Mouse (Mus musculus): ENCODE results near the gene Cbfa2t3.

The Cbfa2t3 gene

GRCm38 (mm10) chr8:122718711-122719499 is 20.0 kb upstream of the Cbfa2t3 start:
- in situ Hi-C loops (cut with MboI, MseI): no loop called here

GRCm38 (mm10) chr8:122717869-122718509 is 19.1 kb upstream of the Cbfa2t3 start:
- in situ Hi-C loops (cut with MboI, MseI): no loop called here

DNA sequence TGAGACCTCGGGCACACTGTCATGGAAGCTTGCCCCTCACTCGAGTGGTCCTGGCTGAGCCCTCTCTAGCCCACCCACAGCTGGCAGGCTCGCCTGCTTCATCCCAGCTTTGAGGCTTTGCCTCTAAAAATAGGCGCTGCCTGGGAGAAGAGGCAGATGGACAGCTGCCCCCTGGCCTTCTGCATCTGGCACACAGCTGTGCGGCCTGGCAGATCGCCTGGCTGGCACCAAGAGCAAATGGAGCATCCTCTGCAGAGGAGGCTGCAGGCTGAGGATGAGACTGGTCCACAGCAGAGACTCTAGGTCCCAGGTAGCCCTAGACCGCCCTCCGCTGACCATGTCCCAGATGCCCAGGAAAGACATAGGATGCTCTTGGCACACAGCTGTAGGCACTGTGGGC is 17.7 kb upstream of the Cbfa2t3 start:
- in situ Hi-C loops (cut with MboI, MseI): no loop called here

GRCm38 (mm10) chr8:122713157-122713518 is 14.2 kb upstream of the Cbfa2t3 start:
- in situ Hi-C loops (cut with MboI, MseI): no loop called here

DNA sequence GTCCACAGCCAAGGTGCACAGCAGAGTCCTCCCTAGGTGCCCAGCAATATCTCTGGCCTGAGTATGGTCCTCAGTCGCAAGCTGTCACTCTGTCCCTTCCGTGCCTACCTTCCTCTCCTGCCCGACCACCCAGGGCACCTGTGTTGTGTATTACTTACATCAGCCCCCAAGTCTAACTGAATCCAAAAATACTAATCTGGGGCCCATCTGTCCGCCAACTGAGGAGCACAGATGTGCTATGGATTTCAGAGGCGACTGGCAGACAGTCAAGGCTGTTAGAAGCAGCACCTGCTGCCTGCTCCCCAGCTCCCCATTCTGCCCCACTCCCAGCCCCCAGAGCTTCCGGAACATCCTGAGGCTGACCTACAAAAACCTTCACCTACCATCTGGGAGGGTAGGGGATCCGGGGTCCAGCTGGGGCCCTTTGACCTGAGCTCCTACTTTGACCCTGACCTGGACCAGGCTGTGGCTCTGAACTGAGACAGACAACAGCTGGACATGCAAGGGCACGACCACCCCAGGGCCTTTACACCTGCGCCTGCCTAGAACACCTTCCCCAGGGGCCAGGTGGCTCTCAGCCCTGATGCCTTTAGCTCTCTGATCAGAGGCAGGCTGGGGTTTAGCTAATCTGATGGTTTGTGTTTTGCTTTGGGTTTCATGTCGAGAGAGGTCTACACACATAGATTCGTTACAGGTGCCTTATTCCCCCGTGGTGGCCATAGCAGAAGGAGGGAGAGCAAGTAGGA is 13.7 kb upstream of the Cbfa2t3 start:
- in situ Hi-C loops (cut with MboI, MseI): no loop called here

DNA sequence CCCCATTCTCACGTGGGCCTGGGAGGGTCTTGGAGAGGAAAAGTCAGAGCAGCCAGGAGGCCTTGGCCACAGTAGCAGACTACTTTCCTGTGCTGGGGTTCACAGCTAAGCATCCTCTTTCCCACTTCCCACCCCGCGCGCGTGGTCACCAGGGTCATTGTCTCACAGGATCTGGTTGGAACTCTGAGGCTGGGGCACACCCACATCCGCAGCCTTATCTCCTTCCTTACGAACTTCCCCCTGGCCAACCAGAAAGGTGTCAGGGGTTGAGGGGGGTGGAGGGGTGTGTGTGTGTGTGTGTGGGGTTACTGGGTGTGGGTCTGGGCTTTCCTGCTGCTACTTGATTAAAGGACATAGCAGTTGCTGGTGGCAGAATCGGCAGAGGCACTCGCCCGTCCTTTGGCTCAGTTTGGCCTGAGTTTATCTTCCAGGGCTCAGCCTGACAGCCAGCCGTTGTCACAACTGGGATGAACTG is 13.0 kb upstream of the Cbfa2t3 start:
- in situ Hi-C loops (cut with MboI, MseI): no loop called here

GRCm38 (mm10) chr8:122711480-122711879 is 12.6 kb upstream of the Cbfa2t3 start:
- in situ Hi-C loops (cut with MboI, MseI): no loop called here

DNA sequence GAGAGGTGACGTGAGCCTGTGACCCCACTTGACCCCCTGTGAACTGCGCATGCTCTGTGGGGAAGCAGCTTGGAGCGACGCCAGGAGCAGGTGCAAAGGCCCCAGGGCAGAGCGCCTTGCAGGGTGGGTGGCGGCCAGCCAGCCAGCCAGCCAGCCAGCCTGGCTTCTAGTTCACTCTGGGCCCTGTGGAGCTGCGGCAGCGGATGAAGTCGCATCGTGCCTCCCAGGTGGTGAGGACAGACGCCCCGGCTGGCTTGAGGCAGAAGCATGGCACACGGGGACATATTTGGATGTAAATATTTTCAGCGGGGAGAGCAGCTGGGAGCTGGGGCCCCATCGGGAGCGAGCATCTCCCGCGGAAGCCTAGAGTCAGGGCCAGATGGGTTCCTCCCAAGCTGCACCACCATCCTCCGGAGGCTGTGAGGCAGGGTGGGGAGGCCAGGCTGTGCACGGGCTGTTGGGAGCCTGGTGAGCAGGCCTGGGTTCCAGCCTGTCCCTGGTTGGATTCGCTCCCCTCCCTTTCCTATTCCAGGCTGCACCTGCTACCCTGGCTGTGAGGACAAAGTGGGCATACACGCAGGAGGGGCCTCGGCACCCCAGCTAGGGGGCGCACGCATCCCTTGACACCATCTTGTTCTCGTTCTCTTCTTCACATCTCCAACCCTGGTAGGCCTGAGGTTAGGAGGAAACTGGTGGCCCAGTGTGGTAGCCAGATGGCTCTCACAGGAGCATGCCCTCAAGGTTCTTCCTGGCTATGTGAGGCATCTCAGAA is 10.6 kb upstream of the Cbfa2t3 start:
- in situ Hi-C loops (cut with MboI, MseI): no loop called here

- in situ Hi-C loops (cut with MboI, MseI): no loop called here
Measured at GRCm38 (mm10) chr8:122707184-122707583, 8.3 kb upstream of the Cbfa2t3 start.

GRCm38 (mm10) chr8:122705901-122706561 is 7.1 kb upstream of the Cbfa2t3 start:
- in situ Hi-C loops (cut with MboI, MseI): no loop called here

- in situ Hi-C loops (cut with MboI, MseI): no loop called here
Measured at GRCm38 (mm10) chr8:122704612-122705011, 5.7 kb upstream of the Cbfa2t3 start.

DNA sequence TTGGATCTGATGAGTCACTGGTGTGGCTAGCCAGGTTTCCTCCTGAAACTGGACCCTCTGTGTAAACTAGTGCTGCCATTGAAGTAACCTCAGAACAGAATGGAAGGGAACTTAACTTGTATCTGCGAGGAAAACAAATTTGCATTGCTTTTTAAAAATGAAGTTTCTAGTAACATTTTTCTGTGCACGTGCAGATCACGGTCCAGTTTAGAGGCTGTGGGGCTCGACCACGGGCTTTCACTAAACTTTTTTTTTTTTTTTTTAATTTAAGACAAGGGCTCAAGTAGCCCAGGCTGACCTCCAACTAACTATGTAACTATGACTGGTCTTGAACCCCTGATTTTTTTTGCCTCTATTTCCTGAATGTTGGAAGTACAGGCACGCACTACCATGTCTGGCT is 4.0 kb upstream of the Cbfa2t3 start:
- in situ Hi-C loops (cut with MboI, MseI): no loop called here

DNA sequence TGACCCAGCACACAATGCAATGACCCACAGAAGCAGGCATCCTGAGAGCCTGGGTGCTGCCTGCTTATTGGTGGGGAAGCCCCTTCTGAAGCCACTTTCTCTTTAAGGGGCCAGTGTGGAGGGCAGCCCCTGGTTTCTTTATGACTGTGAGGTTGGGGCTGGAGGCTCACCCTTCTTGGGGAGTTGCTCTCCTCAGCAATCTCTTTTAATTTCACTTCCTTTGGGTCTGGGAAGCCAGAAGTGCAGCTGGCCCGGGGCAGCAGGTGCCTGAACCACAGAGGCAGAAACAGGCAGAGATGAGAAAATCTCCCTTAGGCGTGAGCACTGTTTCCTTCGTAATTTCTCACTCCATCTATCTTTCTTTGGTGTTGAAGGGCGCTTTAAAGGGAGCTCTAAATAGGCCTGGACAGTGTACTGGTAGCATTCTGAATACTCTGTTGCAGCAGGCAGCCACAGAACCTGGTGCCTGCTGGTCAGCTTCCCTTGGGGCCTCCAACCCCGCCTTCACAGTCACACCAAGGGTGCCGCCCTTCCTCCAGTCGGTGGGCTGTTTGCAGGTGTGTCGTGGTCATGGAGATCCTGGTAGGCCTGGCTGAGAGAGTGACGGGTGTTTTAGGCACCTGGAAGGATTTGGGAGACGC is 3.5 kb upstream of the Cbfa2t3 start:
- in situ Hi-C loops (cut with MboI, MseI): no loop called here

DNA sequence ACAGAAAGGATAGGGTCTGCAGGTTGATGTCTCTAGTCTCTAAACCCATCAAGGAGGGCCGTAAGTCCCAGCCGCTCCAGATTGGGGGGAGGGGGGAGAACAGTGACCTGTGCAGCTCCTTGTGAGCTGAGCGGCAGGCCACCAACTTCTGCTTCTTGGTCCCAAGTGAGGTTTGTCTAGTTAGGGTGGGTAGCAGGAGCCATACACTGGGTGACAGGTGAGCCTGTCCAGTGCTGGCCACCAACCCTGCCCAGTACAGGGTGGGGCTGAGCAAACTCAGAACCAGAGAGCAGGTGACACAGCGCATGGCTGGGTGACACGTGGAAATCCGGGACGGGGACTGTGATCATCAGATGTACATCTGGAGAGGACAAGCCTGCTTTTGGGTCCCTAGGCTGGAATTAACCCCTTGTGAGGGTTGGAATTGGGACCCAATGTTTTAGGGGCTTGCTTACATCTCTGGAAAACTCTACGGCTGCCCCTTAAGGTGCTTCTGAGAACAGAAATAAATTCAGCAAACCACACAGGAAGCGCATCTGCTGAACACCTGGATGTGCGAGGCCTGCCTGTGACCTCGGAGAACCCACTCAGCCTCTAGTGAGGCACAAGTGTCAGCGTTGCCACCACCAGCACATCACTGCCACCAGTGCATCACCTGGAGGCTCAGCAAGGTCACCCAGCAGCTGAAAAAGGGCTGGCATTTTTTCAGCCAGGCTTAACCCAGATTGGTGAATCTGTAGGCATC is 2.7 kb upstream of the Cbfa2t3 start:
- in situ Hi-C loops (cut with MboI, MseI): no loop called here

- in situ Hi-C loops (cut with MboI, MseI): no loop called here
Measured at GRCm38 (mm10) chr8:122700628-122701027, 1.7 kb upstream of the Cbfa2t3 start.

DNA sequence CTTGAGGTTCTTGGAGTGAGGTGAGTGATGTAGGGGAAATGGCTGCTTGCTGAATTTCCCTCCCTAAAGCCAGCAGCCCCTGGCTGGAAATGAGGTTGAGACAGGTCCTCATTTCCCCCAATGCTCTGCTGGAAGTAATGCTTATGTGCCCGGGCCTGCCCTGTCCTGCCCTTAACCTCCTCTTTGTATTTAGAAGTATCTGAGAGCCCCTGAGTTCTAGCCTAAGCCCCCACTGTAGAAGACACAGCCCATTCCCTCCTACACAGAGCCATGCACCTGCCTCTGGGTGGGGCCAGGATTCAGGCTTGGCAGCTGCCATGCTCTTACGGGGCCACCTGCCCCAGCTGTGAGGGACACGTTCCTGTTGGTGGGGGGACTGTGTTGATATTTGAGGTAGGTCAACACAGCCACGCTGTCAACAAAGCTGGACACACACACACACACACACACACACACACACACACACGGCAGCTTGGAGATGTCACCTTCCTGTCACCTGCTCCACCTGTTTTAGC is 598 bp downstream of the Cbfa2t3 start:
- in situ Hi-C loops (cut with MboI, MseI): no loop called here

DNA sequence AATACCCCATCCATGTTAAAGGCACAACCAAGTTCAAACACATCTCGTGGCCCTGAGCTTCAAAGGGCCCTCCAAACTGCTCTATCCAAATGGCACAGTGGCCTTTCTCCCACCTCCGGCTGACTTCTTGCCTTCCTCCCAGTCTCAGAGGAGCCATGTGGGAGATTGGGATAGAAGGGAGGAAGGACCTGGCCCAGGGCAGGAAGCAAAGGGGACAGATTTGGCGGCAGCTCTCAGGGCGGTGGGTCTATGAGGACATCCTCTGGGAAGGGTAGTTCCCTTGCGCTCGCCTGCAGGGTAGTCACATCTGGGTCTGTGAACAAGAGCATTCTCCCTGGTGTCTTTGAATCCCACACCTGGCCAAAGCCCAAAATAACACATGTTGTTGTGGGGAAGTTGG is 1.3 kb downstream of the Cbfa2t3 start:
- in situ Hi-C loops (cut with MboI, MseI): no loop called here

DNA sequence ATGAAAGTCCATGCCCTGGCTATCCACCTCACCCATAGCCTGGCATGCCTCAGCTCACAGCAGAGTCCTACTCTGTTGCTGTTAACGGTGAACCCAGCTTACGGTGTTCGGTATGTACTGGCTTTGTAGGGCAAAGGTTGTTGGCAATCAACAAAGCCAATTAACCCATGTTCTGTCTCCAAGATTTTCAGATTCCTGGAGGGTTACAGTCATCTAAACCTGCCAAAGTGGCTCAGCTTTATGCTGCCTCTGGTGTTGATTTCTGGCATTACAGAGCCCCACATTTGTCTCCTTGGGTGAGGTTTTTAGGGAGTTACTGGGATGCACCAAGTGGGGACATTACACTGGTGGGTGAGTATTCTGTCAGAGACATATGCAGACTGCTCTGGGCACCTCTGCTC is 1.7 kb downstream of the Cbfa2t3 start:
- in situ Hi-C loops (cut with MboI, MseI): no loop called here

GRCm38 (mm10) chr8:122695438-122696042 is 3.4 kb downstream of the Cbfa2t3 start:
- in situ Hi-C loops (cut with MboI, MseI): no loop called here

Measured in T-helper 2 cell (primary cell).